Mouse (Mus musculus): ENCODE measurements at regions not wholly inside any gene's neighbourhood (a gene's known extent, or its start where the extent isn't known, plus 50 kb on each side); places are given as distances from the start of the nearest gene placed in this dataset.

DNA sequence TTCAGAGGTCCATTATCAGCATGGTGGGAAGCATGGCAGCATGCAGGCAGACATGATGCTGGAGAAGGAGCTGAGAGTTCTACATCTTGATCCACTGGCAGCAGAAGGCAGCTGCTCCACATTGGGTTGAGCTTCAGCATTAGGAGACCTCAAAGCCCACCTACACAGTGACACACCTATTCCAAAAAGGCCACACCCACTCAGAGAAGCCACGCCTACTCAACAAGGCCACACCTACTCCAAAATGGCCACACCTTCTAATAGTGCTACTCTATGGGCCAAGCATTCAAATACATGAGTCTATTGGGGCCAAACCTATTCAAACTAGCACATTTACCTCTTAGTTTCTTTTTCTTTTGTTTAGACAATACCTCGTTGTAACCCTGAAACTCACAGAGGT, 50.4 kb upstream of the Sox13 start:
- in situ Hi-C loops (cut with MboI, MseI): no loop called here
